Mouse (Mus musculus) A20 (cell line): ENCODE results near the gene Astl.
"Not testable (repeated sequence)": the region's sequence is repeated elsewhere in the genome, so short reads cannot be mapped to it uniquely, and the experiment has no call there.

Experiments used
- DNase-seq: peaks from one replicate; pipeline ENCODE4 v3.0.0-alpha.2; 2011; ENCODE audit warnings: low read depth, low spot score

Gene Astl

GRCm38 (mm10) chr2:127338416-127338815 is at the start of gene Astl:
Gene Astl, plus strand, starts transcription at chr2:127338639.
- no peak for DNase-seq

- no peak for DNase-seq
These were observed 46.2 kb upstream of the Astl start for GRCm38 (mm10) chr2:127292250-127292649.

- DNase-seq, result no peak
These were observed 41.2 kb upstream of the Astl start for GRCm38 (mm10) chr2:127297001-127297805.

GRCm38 (mm10) chr2:127298056-127298455 is 40.4 kb upstream of the Astl start:
- no peak for DNase-seq

GRCm38 (mm10) chr2:127300701-127301100 is 37.7 kb upstream of the Astl start:
- DNase-seq, result peak; percentile 26

- DNase-seq, result peak; percentile 48
These were observed 36.6 kb upstream of the Astl start for GRCm38 (mm10) chr2:127301883-127302282.

GRCm38 (mm10) chr2:127304192-127304591 is 34.2 kb upstream of the Astl start:
- DNase-seq, result not testable (repeated sequence)

- DNase-seq, result no peak
These were observed 33.7 kb upstream of the Astl start for GRCm38 (mm10) chr2:127304609-127305210.

- DNase-seq, result no peak
These were observed 32.3 kb upstream of the Astl start for GRCm38 (mm10) chr2:127306123-127306522.

GRCm38 (mm10) chr2:127307179-127307578 is 31.3 kb upstream of the Astl start:
- no peak for DNase-seq

- DNase-seq, result peak; percentile 59
These were observed 29.8 kb upstream of the Astl start for GRCm38 (mm10) chr2:127308660-127309059.

- no peak for DNase-seq
These were observed 28.2 kb upstream of the Astl start for GRCm38 (mm10) chr2:127310246-127310645.

- peak; percentile 72 for DNase-seq
These were observed 27.8 kb upstream of the Astl start for GRCm38 (mm10) chr2:127310685-127311084.

- DNase-seq, result peak; percentile 37
These were observed 27.2 kb upstream of the Astl start for GRCm38 (mm10) chr2:127311193-127311592.

GRCm38 (mm10) chr2:127312801-127313200 is 25.6 kb upstream of the Astl start:
- DNase-seq, result no peak

- DNase-seq, result no peak
These were observed 24.6 kb upstream of the Astl start for GRCm38 (mm10) chr2:127313878-127314277.

GRCm38 (mm10) chr2:127314467-127315154 is 23.8 kb upstream of the Astl start:
- no peak for DNase-seq

- no peak for DNase-seq
These were observed 23.3 kb upstream of the Astl start for GRCm38 (mm10) chr2:127315155-127315470.

GRCm38 (mm10) chr2:127316431-127316830 is 22.0 kb upstream of the Astl start:
- DNase-seq, result no peak

GRCm38 (mm10) chr2:127318136-127318535 is 20.3 kb upstream of the Astl start:
- no peak for DNase-seq

- DNase-seq, result no peak
These were observed 19.4 kb upstream of the Astl start for GRCm38 (mm10) chr2:127319071-127319470.

GRCm38 (mm10) chr2:127322671-127323285 is 15.7 kb upstream of the Astl start:
- peak; percentile 28 for DNase-seq
